Mouse (Mus musculus): Measurements from ENCODE around the gene Gm42688. TPM values are rescaled to one million over a fixed set of nuclear protein-coding genes. Genes with fewer than 3 reads are reported as not detected.

Gene Gm42688
- polyA plus RNA-seq, 1 experiment: not detected

DNA sequence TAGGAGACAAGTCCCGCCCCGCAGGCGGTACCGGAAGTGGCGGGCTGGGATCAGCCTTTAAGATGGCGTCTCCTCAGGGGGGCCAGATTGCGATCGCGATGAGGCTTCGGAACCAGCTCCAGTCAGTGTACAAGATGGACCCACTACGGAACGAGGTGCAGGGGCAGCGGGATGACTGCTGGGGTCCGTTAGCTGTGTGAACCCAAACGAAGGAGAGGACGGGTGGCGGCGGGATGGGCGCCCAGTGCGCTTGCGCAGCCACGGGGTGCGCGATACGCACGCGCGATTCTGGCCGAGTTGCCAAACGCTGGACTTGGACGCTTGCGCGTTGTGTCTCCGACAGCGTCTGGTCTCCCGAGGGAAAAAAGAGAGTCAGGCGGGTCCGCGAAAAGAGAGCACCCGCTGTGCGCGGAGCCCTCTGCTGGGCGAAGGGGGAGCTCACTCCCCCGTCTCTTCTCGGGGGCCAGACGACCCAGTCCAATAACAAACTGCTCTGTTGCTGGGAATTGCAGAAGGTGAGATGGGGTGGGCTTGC lies 23.0 kb upstream of the Gm42688 start:
- WGBS: 1% methylated on average over 46 of the region's 46 CpGs
- peak overlapping the region; percentile 98 for H3K27ac ChIP-seq (ENCODE audit: insufficient read depth, low read depth, low read length)
- peak; percentile 53; the same call in 1 of the 2 replicates for TF ChIP-seq CTCF (IDR thresholded peaks at IDR 0.05; ENCODE audit: insufficient read depth, low read depth, low read length)
- TF ChIP-seq POLR2A (IDR thresholded peaks at IDR 0.05; ENCODE audit: insufficient read depth, low read depth, low read length): peak; percentile 49; the same call in 1 of the 2 replicates

DNA sequence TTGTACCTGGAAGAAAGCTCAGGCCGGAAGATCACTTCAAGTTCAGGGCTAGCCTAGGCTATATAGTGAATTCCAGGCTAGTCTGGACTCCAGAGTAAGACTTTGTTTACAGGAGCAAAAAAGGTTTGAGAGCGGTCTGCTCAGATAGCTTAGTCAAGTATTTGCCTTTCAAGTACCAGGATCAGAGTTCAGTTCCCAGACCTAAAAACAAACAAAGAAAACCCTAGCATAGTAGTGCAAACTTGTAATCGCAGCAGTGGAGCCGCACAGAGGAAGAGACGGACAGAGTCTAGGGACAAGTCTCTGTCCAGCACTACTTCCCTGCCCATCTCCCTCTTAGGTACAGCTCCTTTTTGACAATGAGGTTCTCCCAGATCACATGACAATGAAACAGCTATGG lies 21.2 kb upstream of the Gm42688 start:
- no peak for TF ChIP-seq POLR2A (IDR thresholded peaks at IDR 0.05; ENCODE audit: insufficient read depth, low read depth, low read length)
- TF ChIP-seq CTCF (IDR thresholded peaks at IDR 0.05; ENCODE audit: insufficient read depth, low read depth, low read length): no peak
- Histone ChIP-seq H3K4me1 (ENCODE audit: control insufficient read depth, insufficient read depth, low read length) (peaks cover 12% of the 10 kb centered on the region), H3K27ac (ENCODE audit: insufficient read depth, low read depth, low read length) (no peak overlapping the region), H3K4me3 (ENCODE audit: insufficient read depth, low read depth, low read length) (no peak overlapping the region)
- 89% methylated on average over 5 of the region's 5 CpGs for WGBS

More for the DNA sequence above, 23.0 kb upstream of the Gm42688 start:
- H3K4me3 ChIP-seq (ENCODE audit: insufficient read depth, low read depth, low read length): peak overlapping the region; percentile 71
- peaks cover 12% of the 10 kb centered on the region for H3K4me1 ChIP-seq (ENCODE audit: control insufficient read depth, insufficient read depth, low read length)

DNA sequence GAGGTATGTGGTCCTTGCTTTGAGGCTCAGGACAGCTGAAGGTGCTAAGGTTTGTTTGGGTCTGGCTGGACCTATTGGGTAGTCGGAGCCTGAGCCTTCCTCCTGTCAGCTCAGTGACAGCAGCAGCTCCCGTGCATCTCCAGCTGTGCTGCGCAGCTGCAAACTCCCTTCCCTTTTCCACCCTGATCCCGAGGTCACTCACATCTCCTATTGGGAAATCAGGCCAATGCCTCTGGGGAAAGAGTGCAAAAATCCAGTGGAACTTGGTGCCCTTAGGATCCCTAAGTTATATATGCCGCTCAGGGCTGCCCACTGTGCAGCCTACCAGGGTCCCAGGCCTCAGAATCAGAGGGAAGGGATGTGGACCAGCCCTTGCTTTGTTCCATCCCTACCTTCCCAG lies 17.9 kb upstream of the Gm42688 start:
- 21% methylated on average over 5 of the region's 5 CpGs for WGBS
- H3K27ac ChIP-seq (ENCODE audit: insufficient read depth, low read depth, low read length): no peak overlapping the region
- TF ChIP-seq POLR2A (IDR thresholded peaks at IDR 0.05; ENCODE audit: insufficient read depth, low read depth, low read length): no peak
- no peak for TF ChIP-seq CTCF (IDR thresholded peaks at IDR 0.05; ENCODE audit: insufficient read depth, low read depth, low read length)
- no peak overlapping the region for H3K4me3 ChIP-seq (ENCODE audit: insufficient read depth, low read depth, low read length)
- H3K4me1 ChIP-seq (ENCODE audit: control insufficient read depth, insufficient read depth, low read length): peaks cover 21% of the 10 kb centered on the region

DNA sequence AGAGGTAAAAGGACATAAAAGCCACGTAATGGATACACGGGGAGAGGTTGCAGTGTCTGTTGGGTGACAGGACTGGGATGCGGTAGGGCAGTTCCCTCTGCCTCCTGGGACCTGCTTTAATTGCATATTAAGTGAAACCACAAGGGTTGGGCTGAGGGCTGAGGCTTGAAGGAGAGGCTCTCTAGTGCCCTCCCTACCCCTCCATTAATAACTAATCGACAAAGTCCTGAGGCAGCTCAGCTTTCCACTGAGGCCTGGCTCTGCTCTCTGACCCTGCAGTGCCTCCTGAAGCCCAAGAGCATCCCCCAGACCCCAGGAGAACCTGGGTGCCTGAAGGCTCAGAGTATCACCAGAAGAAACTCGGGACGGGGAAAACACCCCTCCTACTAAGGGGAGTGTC lies 16.9 kb upstream of the Gm42688 start:
- Histone ChIP-seq H3K4me1 (ENCODE audit: control insufficient read depth, insufficient read depth, low read length) (peaks cover 16% of the 10 kb centered on the region), H3K4me3 (ENCODE audit: insufficient read depth, low read depth, low read length) (no peak overlapping the region), H3K27ac (ENCODE audit: insufficient read depth, low read depth, low read length) (no peak overlapping the region)
- TF ChIP-seq POLR2A (IDR thresholded peaks at IDR 0.05; ENCODE audit: insufficient read depth, low read depth, low read length): no peak
- WGBS: 11% methylated on average over 6 of the region's 6 CpGs

GRCm38 (mm10) chr6:83086121-83087035 lies 15.0 kb upstream of the Gm42688 start, which contains the start of gene Lbx2:
Gene Lbx2, plus strand, starts transcription at chr6:83086367.
- H3K4me3 ChIP-seq (ENCODE audit: insufficient read depth, low read depth, low read length): no peak within 1 kb of the TSS
- no peak for TF ChIP-seq POLR2A (IDR thresholded peaks at IDR 0.05; ENCODE audit: insufficient read depth, low read depth, low read length)
- no peak for TF ChIP-seq CTCF (IDR thresholded peaks at IDR 0.05; ENCODE audit: insufficient read depth, low read depth, low read length)
- H3K27ac ChIP-seq (ENCODE audit: insufficient read depth, low read depth, low read length): no peak within 1 kb of the TSS
- peaks cover 12% of the 10 kb centered on the region; the same call in 1 of the 2 replicates for H3K4me1 ChIP-seq (ENCODE audit: control insufficient read depth, insufficient read depth, low read length)
- WGBS: 5% methylated on average over 40 of the region's 42 CpGs

DNA sequence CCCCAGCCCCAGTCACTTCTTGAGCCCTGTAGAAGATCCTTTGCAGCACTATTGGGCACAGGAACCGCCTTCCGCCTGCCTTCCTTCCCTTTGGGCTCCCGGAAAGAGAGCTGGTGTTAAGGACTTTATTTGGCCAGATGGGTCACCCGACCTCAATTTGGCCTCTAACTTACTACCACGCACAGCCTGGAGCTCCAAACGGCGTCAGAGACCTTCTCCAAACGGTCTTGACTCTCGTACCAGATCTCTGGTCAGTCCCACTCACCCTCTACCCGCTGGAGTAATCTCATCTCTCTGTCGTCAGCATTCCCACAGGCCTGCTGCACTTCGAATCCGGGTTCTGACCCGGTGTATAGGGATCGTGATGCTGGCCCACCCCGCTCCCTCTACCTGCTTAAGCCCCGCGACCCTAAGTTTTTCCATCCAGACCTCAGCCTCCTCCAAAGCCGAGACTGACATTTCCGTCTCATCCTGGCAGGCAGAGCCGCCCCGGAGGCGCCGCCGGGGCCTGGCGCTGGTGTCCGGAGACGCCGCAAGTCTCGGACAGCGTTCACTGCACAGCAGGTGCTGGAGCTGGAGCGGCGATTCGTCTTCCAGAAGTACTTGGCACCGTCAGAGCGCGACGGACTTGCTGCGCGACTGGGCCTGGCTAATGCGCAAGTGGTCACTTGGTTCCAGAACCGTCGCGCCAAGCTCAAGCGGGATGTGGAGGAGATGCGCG lies 14.1 kb upstream of the Gm42688 start:
- Histone ChIP-seq H3K4me3 (ENCODE audit: insufficient read depth, low read depth, low read length) (no peak overlapping the region), H3K27ac (ENCODE audit: insufficient read depth, low read depth, low read length) (no peak overlapping the region), H3K4me1 (ENCODE audit: control insufficient read depth, insufficient read depth, low read length) (peaks cover 12% of the 10 kb centered on the region; the same call in 1 of the 2 replicates)
- WGBS: 4% methylated on average over 47 of the region's 47 CpGs
- TF ChIP-seq CTCF (IDR thresholded peaks at IDR 0.05; ENCODE audit: insufficient read depth, low read depth, low read length) (no peak), POLR2A (IDR thresholded peaks at IDR 0.05; ENCODE audit: insufficient read depth, low read depth, low read length) (no peak)

DNA sequence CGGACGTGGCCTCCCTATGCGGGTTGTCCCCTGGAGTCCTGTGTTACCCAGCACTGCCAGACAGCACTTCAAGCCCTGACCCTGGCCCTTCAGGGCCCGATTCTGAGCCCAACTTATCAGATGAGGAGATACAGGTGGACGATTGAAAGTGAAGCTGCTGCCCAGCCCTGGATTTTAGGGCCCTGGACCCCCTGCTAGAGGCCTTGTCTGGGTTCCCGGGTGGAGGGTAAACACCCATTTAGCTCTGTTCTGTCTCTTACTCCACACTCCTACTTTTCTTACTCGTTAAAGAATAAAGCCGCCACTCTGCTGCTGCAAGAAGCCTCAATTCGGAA lies 13.5 kb upstream of the Gm42688 start:
- WGBS: 14% methylated on average over 9 of the region's 9 CpGs
- no peak for TF ChIP-seq POLR2A (IDR thresholded peaks at IDR 0.05; ENCODE audit: insufficient read depth, low read depth, low read length)
- no peak for TF ChIP-seq CTCF (IDR thresholded peaks at IDR 0.05; ENCODE audit: insufficient read depth, low read depth, low read length)
- H3K4me3 ChIP-seq (ENCODE audit: insufficient read depth, low read depth, low read length): no peak overlapping the region

DNA sequence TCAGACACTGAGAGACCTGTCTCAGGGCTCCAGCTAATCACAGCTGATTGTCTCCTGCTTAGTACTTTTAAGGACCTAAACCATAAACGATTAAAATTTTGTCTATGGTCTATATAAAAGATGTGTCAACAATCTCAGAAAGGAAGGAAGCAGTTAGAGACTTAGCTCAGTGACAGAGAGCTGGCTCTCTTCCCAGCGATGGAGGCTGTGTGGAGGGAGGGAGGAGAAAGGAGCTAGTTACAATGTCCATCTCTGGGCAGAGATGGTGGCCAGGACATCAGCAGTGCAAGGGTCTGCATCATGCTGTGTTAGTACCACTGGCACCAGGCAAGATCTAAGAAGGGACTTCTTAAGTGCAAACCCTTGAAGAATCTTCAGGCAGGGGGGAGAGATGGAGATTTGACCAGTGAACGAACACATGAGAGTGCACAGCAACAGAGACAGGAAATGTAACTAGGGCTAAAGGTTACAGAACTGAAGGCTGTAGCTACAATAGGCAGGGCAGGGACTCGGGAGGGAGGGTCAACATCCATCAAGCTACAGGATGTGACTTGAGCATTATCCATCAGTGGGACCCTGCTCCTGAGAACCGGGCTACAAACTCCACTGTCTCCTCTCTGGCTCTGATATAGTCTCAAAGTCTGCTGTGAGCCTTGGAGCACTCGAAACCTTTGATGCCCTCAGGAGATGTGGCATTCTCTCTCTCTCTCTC lies 8.8 kb upstream of the Gm42688 start:
- no peak for TF ChIP-seq POLR2A (IDR thresholded peaks at IDR 0.05; ENCODE audit: insufficient read depth, low read depth, low read length)
- TF ChIP-seq CTCF (IDR thresholded peaks at IDR 0.05; ENCODE audit: insufficient read depth, low read depth, low read length): no peak
- no peak overlapping the region for H3K4me3 ChIP-seq (ENCODE audit: insufficient read depth, low read depth, low read length)
- WGBS: 37% methylated on average over 6 of the region's 6 CpGs
- H3K27ac ChIP-seq (ENCODE audit: insufficient read depth, low read depth, low read length): no peak overlapping the region
- H3K4me1 ChIP-seq (ENCODE audit: control insufficient read depth, insufficient read depth, low read length): peaks cover 3% of the 10 kb centered on the region; the same call in 1 of the 2 replicates

More for the DNA sequence above, 13.5 kb upstream of the Gm42688 start:
- Histone ChIP-seq H3K4me1 (ENCODE audit: control insufficient read depth, insufficient read depth, low read length) (peaks cover 12% of the 10 kb centered on the region; the same call in 1 of the 2 replicates), H3K27ac (ENCODE audit: insufficient read depth, low read depth, low read length) (no peak overlapping the region)
